Mouse (Mus musculus): ENCODE measurements around the gene Lingo1.

DNA sequence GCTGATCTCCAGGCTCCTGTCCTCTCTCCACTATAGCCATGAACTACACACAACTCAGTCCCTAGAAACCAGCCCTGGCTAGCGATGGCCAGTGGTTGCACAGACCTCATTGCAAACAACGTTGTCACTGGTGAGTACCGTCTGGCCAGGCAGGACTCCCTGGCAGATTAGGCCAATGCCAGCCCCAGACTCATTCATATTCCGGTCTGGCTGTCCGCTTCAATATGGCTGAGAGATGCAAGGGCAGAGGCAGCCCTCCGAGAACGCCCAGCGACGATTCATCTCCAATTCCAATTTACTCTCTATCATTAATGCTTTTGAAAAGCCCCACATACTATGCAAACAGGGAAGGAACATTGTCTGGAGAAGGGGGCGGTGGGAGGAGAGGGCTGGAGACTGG is 11.7 kb downstream of the Lingo1 start:
- TF ChIP-seq CTCF (conservative IDR thresholded peaks at IDR 0.05; ENCODE audit: low read length): no peak
- no peak for TF ChIP-seq POU5F1 (IDR thresholded peaks at IDR 0.05; ENCODE audit: borderline replicate concordance, low read length)
- TF ChIP-seq NANOG (IDR thresholded peaks at IDR 0.05; ENCODE audit: borderline replicate concordance, low read length): no peak

Measured in E14TG2a.4 (cell line).